In the genomic region with DNA sequence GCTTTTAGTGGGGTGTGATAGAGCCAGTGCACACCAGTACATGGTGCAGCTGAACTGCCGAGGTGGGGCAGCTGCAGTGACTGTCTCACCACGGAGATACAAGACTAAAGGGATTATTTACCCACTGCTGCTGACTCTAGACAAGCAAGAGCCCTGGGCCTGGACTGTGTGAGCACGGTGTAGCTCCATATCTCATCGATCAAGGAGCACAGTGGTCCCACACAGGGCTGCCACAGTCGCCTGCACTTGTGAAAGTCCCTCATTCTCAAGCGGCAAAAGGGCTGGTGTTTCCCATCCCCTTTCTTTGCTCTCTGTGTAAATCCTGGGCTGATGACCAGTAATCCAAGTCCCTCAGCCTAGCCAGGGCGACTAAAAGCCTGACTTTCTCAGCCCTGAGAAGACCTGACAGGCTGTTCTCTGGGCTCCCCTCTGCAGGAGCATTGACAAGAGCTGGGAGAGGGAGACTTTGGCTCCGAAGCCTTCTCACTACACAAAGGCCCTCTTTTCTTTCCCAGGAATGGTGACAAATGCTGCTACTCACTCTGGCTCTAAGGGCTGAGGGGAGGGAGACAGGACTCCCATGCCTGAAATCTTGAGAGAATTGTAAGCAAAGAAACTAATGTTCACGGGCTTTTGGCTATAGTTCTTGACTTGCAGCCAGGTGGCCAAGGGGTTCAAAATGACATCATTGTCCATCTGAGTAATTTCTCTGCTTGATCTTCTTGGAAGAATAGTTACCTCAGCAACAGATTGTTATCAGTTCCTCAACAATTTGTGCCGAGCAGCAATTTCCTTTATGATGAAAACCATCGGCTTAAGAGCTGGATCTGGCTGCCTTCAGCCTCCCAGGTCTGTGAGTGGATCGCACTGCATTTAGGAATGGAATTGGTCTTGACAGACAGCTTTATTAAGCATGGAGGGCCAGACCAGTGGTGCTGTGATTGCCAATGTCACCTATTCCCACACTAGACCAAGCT, we compare ENCODE assay signal across 12 mouse cellular contexts.
DNase-seq lines count a peak whose midpoint lies in the region; ATAC-seq lines count a peak whose summit lies in the region.
"Had no signal": no experiment of that assay in that cellular context is flagged by ENCODE, and none has a peak within 500 bp of the region (broad histone marks: within the 10 kb centered on the region; RNA-seq: fewer than 3 reads in every experiment).

No protein-coding gene starts in this region.

- no peak for DNase-seq in forebrain, embryonic 10.5 days (ENCODE audit: extremely low spot score, low spot score)
- peak; percentile 72 to 76 for DNase-seq in right cerebral cortex, postnatal 10 days (ENCODE audit: low spot score in 2 of 2)
- no peak for DNase-seq in right cerebral cortex, postnatal 14 days
- DNase-seq in layer of hippocampus, adult 8-10 months (ENCODE audit: low spot score in 2 of 2), result peak; percentile 13 to 34
- DNase-seq in cerebellum, adult 9-11 months, result no peak
- DNase-seq: liver, embryonic 13.5 days; thymus, postnatal 14 days had no signal

- H3K9me3 ChIP-seq in forebrain, embryonic 13.5 days (replicated peaks), result no peaks in the 10 kb centered on the region
- H3K9me3 ChIP-seq in forebrain, embryonic 10.5 days, result no peaks in the 10 kb centered on the region
- H3K9me3 ChIP-seq in neural tube, embryonic 15.5 days (replicated peaks), result no peaks in the 10 kb centered on the region
- H3K9me3 ChIP-seq in kidney, embryonic 15.5 days (replicated peaks), result no peaks in the 10 kb centered on the region
- H3K9me3 ChIP-seq: embryonic facial prominence, embryonic 12.5 days; liver, embryonic 13.5 days had no signal

- H3K36me3 ChIP-seq in forebrain, embryonic 13.5 days (ENCODE audit: poor library complexity, severe bottlenecking), result no peaks in the 10 kb centered on the region
- H3K36me3 ChIP-seq in forebrain, embryonic 10.5 days (replicated peaks), result no peaks in the 10 kb centered on the region
- H3K36me3 ChIP-seq in neural tube, embryonic 15.5 days, result no peaks in the 10 kb centered on the region
- no peaks in the 10 kb centered on the region for H3K36me3 ChIP-seq in kidney, embryonic 15.5 days
- H3K36me3 ChIP-seq: embryonic facial prominence, embryonic 12.5 days; liver, embryonic 13.5 days had no signal

- H3K4me2 ChIP-seq in forebrain, embryonic 13.5 days, result no peak overlapping the region
- no peak overlapping the region for H3K4me2 ChIP-seq in neural tube, embryonic 15.5 days
- H3K4me2 ChIP-seq in kidney, embryonic 15.5 days, result no peak overlapping the region
- H3K4me2 ChIP-seq: embryonic facial prominence, embryonic 12.5 days; liver, embryonic 13.5 days had no signal

- H3K27me3 ChIP-seq in forebrain, embryonic 13.5 days, result no peaks in the 10 kb centered on the region
- no peaks in the 10 kb centered on the region for H3K27me3 ChIP-seq in forebrain, embryonic 10.5 days (ENCODE audit: poor library complexity, severe bottlenecking)
- no peaks in the 10 kb centered on the region for H3K27me3 ChIP-seq in neural tube, embryonic 15.5 days (replicated peaks)
- no peaks in the 10 kb centered on the region for H3K27me3 ChIP-seq in kidney, embryonic 15.5 days
- H3K27me3 ChIP-seq: embryonic facial prominence, embryonic 12.5 days; liver, embryonic 13.5 days had no signal

- WGBS in forebrain, embryonic 13.5 days, result 44% methylated on average over 12 of the region's 12 CpGs
- WGBS in forebrain, embryonic 10.5 days, result 66% methylated on average over 12 of the region's 12 CpGs
- WGBS in neural tube, embryonic 15.5 days, result 59% methylated on average over 12 of the region's 12 CpGs
- 55% methylated on average over 12 of the region's 12 CpGs for WGBS in kidney, embryonic 15.5 days

- H3K27ac ChIP-seq in forebrain, embryonic 13.5 days, result peak overlapping the region; percentile 62; the same call in 1 of the 2 replicates
- no peak overlapping the region for H3K27ac ChIP-seq in forebrain, embryonic 10.5 days
- peak overlapping the region; percentile 65 for H3K27ac ChIP-seq in neural tube, embryonic 15.5 days (replicated peaks)
- H3K27ac ChIP-seq in kidney, embryonic 15.5 days, result no peak overlapping the region
- H3K27ac ChIP-seq: embryonic facial prominence, embryonic 12.5 days; liver, embryonic 13.5 days had no signal

- H3K9ac ChIP-seq in forebrain, embryonic 13.5 days, result no peak overlapping the region
- H3K9ac ChIP-seq in neural tube, embryonic 15.5 days (replicated peaks), result no peak overlapping the region
- H3K9ac ChIP-seq in kidney, embryonic 15.5 days, result no peak overlapping the region
- H3K9ac ChIP-seq: embryonic facial prominence, embryonic 12.5 days; liver, embryonic 13.5 days had no signal

- H3K4me3 ChIP-seq in forebrain, embryonic 13.5 days, result no peak overlapping the region
- no peak overlapping the region for H3K4me3 ChIP-seq in forebrain, embryonic 10.5 days
- no peak overlapping the region for H3K4me3 ChIP-seq in neural tube, embryonic 15.5 days (replicated peaks)
- no peak overlapping the region for H3K4me3 ChIP-seq in kidney, embryonic 15.5 days (replicated peaks)
- H3K4me3 ChIP-seq: embryonic facial prominence, embryonic 12.5 days; liver, embryonic 13.5 days had no signal

- H3K4me1 ChIP-seq in forebrain, embryonic 13.5 days, result peaks cover 13% of the 10 kb centered on the region; the same call in 1 of the 2 replicates
- 0 out of 2 replicates have a peak, but pooled peaks cover 3% of the 10 kb centered on the region for H3K4me1 ChIP-seq in forebrain, embryonic 10.5 days
- H3K4me1 ChIP-seq in neural tube, embryonic 15.5 days, result no peaks in the 10 kb centered on the region
- H3K4me1 ChIP-seq in kidney, embryonic 15.5 days, result peaks cover 2% of the 10 kb centered on the region; the same call in 1 of the 2 replicates
- H3K4me1 ChIP-seq: liver, embryonic 13.5 days had no signal

- ATAC-seq in forebrain, embryonic 13.5 days, result peak; percentile 92
- ATAC-seq in neural tube, embryonic 15.5 days (ENCODE audit: low FRiP score), result peak; percentile 90
- no peak for ATAC-seq in kidney, embryonic 15.5 days (replicated peaks; ENCODE audit: low FRiP score)
- ATAC-seq: intestine, postnatal 0 days had no signal

Comparison
In these comparisons a context has a peak if more than half of its experiments do, and no peak if none do; other contexts are left out.
1. H3K27ac ChIP-seq: peak in forebrain, embryonic 13.5 days (single experiment) and neural tube, embryonic 15.5 days (single experiment); none in forebrain, embryonic 10.5 days (single experiment) and kidney, embryonic 15.5 days (single experiment).
2. DNase-seq: peak in right cerebral cortex, postnatal 10 days (2 of 2) and layer of hippocampus, adult 8-10 months (2 of 2); none in forebrain, embryonic 10.5 days (single experiment), right cerebral cortex, postnatal 14 days (single experiment) and cerebellum, adult 9-11 months (single experiment).